Mouse (Mus musculus) ovary, adult 18-20 months (tissue): ENCODE data around the gene March2.
A peak's percentile ranks its signal among the peaks of the same experiment; 100 is the strongest.
"Not testable (repeated sequence)": the region's sequence is repeated elsewhere in the genome, so short reads cannot be mapped to it uniquely, and the experiment has no call there.

Source experiments
- DNase-seq: peaks from one replicate; pipeline ENCODE4 v3.0.0; 2022; ENCODE audit warnings: low spot score, mixed read lengths

March2 gene

GRCm38 (mm10) chr17:33718384-33718881, at the start of gene March2:
Gene March2 (minus strand): TSS chr17:33718670.
- peak; percentile 95 for DNase-seq

DNA sequence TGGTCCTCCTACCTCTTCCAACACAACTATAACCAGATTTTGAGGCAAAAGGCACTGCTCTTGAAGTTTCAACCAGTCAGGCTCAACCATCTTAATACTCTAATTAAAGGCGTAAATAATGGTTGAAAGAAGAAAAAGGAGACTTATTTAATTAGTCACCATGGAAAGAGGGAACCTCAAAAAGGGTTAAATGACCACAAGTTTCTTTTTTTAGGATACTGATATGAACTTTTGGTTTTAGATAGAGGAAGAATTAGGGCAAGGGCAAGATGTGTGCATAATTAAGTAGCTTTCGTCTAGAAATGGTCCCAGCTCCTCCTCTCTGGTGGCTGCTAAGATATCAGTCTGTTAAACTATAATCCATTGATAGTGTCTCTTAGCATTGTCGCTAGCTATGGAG, 47.9 kb upstream of the March2 start:
- DNase-seq = no peak

- peak; percentile 100 for DNase-seq
These were observed 42.0 kb upstream of the March2 start, which contains the start of gene Rab11b for GRCm38 (mm10) chr17:33760255-33761165. Gene Rab11b (minus strand): TSS chr17:33760530.

DNA sequence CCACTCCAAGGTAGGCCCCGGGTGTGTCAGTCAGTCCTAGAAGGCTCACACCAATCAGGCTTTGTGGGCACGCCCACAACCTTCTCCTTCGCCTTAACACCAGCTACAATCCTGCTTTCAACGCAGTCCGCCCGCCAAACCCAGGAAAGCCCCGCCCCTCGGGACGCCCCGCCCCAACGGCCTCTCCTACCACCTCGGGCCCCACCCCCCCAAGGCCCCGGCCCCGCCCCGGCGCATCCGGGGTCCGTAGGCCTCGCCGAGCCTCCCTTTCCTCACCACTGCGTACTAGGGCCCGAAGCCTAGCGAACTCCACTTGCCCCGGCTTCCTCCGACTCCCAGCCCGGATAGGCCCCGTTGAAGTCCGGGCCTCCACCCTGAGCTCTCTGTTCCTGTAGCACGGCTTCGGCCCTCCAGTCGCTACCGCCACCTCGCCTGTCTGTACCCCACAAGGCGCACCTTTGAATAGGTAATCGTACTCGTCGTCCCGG, 41.3 kb upstream of the March2 start:
- peak; percentile 92 for DNase-seq

DNA sequence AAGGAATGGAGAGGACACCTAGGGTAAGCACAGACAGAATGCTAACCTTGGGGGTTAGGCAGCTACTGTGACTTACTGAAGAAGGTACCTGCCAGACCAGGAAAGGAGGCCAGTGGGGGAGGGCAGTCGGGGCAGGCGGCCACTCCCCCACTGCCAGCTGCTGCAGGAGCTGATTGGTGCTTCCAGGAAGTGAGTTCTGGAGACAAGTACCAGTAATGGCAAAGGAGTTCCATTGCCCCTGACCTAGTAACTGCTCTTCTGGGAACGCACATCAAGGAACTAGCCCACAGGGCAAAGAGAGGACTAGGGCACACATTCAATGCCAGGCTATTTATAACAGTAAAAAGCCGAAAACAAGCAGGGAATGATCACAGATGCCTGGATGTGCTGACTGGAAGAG, 38.8 kb upstream of the March2 start:
- DNase-seq = peak; percentile 47

- DNase-seq = no peak
These were observed 37.8 kb upstream of the March2 start for GRCm38 (mm10) chr17:33756108-33756790.

DNA sequence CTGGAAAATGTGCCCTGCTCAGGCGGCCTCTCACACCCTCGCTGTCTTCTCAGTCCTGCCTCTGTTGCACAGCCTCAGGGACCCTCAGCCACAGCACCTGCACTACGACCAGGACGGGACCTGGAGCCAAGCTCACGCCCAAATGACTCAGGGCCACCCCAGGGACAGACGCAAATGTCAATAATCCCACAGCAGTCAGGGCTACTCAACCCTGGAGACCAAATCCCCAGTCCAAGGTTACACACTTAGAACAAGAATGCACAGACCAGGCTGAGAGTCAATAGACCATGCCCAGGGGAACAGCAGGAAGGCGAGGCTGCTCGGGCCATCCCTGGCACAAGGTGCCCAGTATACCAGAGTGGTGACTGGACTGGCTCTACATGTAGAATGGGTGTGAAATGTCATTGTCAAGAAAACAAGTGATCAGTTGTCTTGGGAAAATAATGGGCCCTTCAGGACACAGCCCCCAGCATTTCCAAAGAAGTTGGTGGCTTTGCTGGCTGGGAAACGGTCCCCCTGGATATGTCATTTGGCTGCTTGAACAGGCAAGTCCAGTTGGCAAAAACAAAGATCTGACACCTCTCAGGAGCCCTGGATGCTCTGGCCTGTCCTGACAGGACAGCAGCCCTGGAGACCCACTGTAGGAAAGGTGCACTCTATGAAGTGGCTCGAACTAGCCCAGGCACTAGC, 37.1 kb upstream of the March2 start:
- peak; percentile 39 for DNase-seq

DNA sequence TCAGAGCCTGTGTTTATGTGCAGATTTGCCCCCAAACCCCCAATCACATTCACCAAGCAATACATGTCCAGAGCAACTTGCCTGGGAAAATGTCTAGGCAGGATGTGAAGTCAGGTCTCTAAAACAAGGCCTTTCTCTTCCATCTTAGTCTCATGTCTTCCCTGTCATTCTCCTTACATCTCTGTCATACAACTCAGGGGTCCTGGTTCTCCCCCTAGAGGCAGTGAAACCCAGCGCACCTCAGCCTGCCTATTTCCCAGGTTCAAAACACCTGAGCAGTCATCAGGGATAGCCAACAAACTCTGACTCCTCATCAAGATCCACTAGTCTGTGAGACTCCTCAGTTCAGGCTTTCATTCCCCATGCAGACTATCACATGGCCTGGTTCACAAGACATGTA, 36.2 kb upstream of the March2 start:
- DNase-seq = no peak

- no peak for DNase-seq
These were observed 33.8 kb upstream of the March2 start for GRCm38 (mm10) chr17:33752297-33752696.

DNA sequence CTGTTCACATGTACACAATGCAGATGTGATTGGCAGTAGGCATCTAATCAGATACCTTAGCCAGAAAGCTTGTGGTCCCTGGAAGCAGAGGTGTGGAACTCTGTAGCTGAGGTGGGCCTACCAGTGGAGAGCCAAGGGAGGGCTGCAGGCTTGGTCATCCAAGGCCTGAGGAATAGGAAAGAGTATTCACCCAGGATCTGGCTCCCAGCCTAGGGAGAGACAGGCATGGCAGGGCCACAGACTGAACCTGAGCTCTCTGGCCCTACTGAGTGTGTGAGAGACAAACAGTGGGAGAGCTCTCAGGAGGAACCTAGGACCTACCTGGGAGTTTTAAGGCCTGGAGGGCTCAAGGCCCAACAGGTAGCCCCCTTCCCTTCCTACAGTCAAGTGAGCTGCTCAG, 32.7 kb upstream of the March2 start:
- DNase-seq = no peak

GRCm38 (mm10) chr17:33749451-33749850, 31.0 kb upstream of the March2 start:
- DNase-seq = no peak

DNA sequence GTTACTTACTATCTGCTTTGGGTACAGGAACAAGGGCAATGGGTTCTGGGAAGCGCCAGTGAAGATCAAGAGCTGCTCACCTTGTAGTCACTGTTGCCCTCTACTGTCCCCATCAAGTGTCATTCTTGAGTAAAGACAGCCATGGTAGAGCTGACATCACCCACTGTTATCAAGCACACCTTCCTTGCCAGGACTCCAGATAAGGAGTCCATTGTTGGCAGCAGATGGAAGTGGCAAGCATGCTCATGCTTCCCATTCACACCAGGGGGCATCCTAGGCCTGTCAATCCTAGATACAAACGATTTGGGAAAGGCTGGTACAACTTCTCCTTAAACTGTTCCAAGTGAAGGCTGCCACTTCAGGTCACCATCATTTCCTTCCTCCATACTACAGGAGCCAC, 27.5 kb upstream of the March2 start:
- no peak for DNase-seq

DNA sequence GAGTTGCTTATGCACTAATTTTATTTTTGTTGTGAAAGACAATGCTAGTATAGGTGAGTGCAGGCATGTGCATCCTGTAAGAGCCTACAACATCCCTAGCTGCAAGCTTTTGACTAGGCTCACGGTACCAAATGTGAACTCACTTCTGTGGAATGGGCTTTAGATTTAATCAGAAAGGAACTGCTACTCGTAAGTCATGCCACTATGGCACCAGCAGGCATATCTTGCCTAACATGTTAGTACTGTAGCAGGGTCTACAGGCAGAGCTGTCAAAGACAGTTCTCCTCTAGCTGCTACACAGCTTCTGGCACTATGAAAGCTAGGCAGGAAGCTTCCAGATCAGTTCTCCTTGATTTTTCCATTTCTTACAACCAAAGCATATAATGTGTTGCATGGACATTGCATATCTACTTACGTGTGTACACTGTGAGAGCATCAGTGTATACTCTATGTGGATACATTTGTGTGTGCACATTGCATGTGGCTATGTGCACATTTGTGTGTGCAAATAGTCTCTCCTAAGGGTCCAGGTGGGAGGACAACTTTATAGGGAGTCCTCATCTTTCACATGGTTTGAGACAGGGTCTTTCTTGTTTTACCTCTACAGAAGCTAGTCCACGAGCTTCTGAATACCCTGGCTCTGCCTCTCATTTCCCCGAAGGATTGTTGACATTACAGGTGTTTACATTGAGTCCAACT, 26.4 kb upstream of the March2 start:
- no peak for DNase-seq

- no peak for DNase-seq
These were observed 23.9 kb upstream of the March2 start for GRCm38 (mm10) chr17:33742420-33742819.

- DNase-seq = not testable (repeated sequence)
These were observed 15.1 kb upstream of the March2 start for GRCm38 (mm10) chr17:33733526-33733925.

- DNase-seq = peak; percentile 75
These were observed 14.2 kb upstream of the March2 start for GRCm38 (mm10) chr17:33732556-33733083.

- no peak for DNase-seq
These were observed 10.7 kb upstream of the March2 start for GRCm38 (mm10) chr17:33729215-33729614.

GRCm38 (mm10) chr17:33728396-33728795, 9.9 kb upstream of the March2 start:
- DNase-seq = no peak

DNA sequence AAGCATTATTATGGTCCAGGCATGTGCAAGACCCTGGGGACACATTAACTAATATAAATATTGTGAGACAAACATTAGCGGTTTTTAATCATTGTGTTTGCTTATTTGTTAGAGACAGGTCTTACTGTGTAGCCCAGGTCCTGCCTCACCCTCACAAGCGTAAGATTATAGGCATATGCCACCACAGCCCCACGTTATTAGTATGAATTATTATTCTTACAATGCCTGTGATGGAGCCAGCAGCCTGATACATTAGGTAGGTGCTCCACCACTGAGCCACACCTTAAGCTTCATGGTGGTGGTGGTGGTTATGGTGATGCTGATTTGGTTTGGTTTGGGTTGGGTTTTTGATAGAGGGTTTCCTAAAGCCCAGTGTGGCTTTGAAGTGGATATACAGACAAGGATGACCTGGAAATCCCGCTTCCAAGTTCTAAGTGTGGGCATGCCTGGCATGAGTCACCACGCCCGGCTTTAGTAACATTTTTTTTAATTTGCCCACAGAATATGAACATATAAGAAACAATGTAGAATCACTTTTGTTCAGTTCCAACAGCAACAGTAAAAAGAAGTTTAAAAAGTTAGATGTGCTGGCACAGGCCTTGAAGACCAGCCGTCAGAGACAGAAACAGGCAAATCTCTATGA, 1.4 kb upstream of the March2 start:
- DNase-seq = no peak

DNA sequence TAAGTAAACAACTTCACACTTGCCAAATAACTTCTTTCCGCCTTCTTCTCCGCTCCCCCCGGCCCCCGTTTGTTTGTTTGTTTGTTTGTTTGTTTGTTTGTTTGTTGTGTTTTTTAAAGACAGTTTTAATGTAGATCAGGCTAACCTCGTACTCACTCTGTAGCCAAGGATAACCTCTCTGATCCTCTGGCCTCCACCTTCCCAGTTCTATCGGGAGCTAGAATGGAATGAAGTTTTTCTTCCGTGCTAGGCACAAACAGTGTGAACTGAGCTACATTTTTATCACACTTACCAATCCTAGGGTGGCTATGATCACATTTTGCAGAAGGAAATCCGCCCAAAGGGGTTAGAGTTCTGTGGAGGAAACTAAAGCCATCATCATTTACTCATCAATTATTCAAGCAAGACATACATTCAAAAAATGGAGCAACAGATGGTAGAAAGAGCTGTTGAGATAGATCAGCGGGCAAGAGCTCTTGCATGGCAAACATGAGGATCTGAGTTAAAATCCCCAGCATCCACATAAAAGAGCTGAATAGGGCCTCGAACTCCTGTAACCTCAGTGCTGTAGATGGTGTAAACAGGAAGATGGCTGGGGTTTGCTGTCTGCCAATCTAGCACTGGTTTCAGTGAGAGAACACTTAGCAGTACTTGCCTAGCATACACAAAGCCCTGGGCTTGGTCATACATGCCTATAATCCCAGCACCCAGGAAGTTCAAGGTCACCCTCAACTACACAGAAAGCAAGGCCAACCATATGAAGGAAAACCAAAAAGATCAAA, 665 bp upstream of the March2 start:
- no peak for DNase-seq
